Mouse (Mus musculus) cerebellum, postnatal 36 days (tissue): ENCODE data around the gene Sun5.
A peak's percentile ranks its signal among the peaks of the same experiment; 100 is the strongest.

Source experiments
- DNase-seq, 2 experiments: peaks; one replicate each; pipeline ENCODE4 v3.0.0; 2021 to 2022; ENCODE audit warnings: mixed read lengths in 2 of 2

Gene Sun5

DNA sequence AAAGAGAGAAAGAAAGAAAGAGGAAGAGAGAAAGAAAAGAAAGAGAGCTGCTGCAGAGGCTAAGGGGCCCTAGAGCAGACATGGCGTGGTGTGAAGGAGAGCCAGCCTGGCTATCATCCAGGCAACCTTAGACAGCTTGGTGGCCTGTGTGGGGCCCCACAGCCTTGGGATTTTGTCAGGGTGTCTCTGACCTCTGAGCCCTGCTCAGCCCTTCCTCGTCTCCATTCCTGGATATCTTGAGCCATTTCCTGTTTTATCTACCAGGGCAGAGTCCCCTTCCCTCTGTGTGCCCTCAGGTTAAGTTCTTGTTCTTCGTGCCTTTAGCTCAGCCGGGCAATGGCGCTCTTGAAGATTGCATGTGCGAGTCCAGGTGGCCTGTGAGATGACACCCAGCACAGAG lies 62.0 kb downstream of the Sun5 start:
- DNase-seq = no peak

DNA sequence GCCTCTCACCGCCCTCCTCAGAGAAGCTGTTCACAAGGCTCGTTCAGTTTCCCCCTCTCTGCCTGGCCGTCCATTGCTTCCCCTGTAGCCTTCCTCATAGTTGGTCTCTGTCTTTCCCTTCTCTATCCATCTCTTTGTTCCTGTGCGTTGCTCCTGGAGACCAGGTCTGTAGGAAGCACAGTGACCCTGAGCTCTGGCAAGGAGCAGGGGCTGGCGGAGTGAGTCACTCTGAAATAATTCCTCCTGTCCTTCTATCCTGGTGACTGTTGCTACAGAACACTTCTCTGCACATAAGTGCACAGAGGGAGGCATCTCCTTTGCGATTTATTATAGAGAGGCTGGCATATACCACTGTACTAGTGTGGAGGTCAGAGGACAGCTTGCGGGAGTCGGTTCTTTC lies 62.7 kb downstream of the Sun5 start:
- DNase-seq = no peak

DNA sequence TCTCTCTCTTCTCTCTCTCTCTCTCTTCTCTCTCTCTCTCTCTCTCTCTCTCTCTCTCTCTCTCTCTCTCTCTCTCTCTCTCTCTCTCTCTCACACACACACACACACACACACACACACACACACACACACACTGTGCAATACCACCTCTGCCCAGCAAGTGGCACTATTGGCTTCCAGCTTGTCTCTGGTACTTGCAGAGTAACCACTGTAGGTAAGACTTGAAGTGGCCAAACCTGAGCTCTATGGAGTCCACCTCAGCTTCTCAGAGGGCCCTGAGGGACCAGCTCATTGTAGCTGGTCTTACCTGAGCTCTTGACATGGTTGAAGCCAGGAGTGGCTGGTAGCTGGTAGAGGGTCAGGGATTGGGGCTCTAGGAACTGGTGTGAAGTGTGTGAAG lies 63.4 kb downstream of the Sun5 start:
- DNase-seq = peak; percentile 80 to 87
